Mouse (Mus musculus): ENCODE measurements around the gene Gm45717.
"Not testable (repeated sequence)": the region's sequence is repeated elsewhere in the genome, so short reads cannot be mapped to it uniquely, and the experiment has no call there.

Gene Gm45717

GRCm38 (mm10) chr7:140955758-140956555, at the start of gene Gm45717, which contains the start of gene Ifitm2:
TSS of gene Gm45717 (minus strand) at chr7:140955937.
TSS of gene Ifitm2 (minus strand) at chr7:140955987.
- peak; percentile 99 for DNase-seq (ENCODE audit: low read depth, low spot score)

- DNase-seq (ENCODE audit: low read depth, low spot score) = no peak
Observed at GRCm38 (mm10) chr7:141003248-141004010, 47.7 kb upstream of the Gm45717 start.

- DNase-seq (ENCODE audit: low read depth, low spot score) = no peak
Observed at GRCm38 (mm10) chr7:141000881-141001708, 45.4 kb upstream of the Gm45717 start.

- DNase-seq (ENCODE audit: low read depth, low spot score) = no peak
Observed at GRCm38 (mm10) chr7:140998853-140999700, 43.3 kb upstream of the Gm45717 start.

- no peak for DNase-seq (ENCODE audit: low read depth, low spot score)
Observed at GRCm38 (mm10) chr7:140997817-140998216, 42.1 kb upstream of the Gm45717 start.

GRCm38 (mm10) chr7:140991117-140991689, 35.5 kb upstream of the Gm45717 start:
- DNase-seq (ENCODE audit: low read depth, low spot score) = no peak

GRCm38 (mm10) chr7:140990622-140991021, 34.9 kb upstream of the Gm45717 start:
- DNase-seq (ENCODE audit: low read depth, low spot score) = no peak

- DNase-seq (ENCODE audit: low read depth, low spot score) = no peak
Observed at GRCm38 (mm10) chr7:140990185-140990584, 34.4 kb upstream of the Gm45717 start.

GRCm38 (mm10) chr7:140989022-140989421, 33.3 kb upstream of the Gm45717 start:
- no peak for DNase-seq (ENCODE audit: low read depth, low spot score)

- DNase-seq (ENCODE audit: low read depth, low spot score) = no peak
Observed at GRCm38 (mm10) chr7:140987182-140988138, 31.7 kb upstream of the Gm45717 start.

GRCm38 (mm10) chr7:140982971-140983370, 27.2 kb upstream of the Gm45717 start:
- DNase-seq (ENCODE audit: low read depth, low spot score) = no peak

GRCm38 (mm10) chr7:140981704-140982103, 26.0 kb upstream of the Gm45717 start:
- DNase-seq (ENCODE audit: low read depth, low spot score) = peak; percentile 28

- DNase-seq (ENCODE audit: low read depth, low spot score) = not testable (repeated sequence)
Observed at GRCm38 (mm10) chr7:140976720-140977119, 21.0 kb upstream of the Gm45717 start.

GRCm38 (mm10) chr7:140975465-140975864, 19.7 kb upstream of the Gm45717 start:
- peak; percentile 39 for DNase-seq (ENCODE audit: low read depth, low spot score)

GRCm38 (mm10) chr7:140974940-140975339, 19.2 kb upstream of the Gm45717 start:
- no peak for DNase-seq (ENCODE audit: low read depth, low spot score)

GRCm38 (mm10) chr7:140973396-140974165, 17.8 kb upstream of the Gm45717 start:
- peak; percentile 68 for DNase-seq (ENCODE audit: low read depth, low spot score)

GRCm38 (mm10) chr7:140971479-140972171, 15.9 kb upstream of the Gm45717 start:
- DNase-seq (ENCODE audit: low read depth, low spot score) = peak; percentile 36

- DNase-seq (ENCODE audit: low read depth, low spot score) = no peak
Observed at GRCm38 (mm10) chr7:140970931-140971330, 15.2 kb upstream of the Gm45717 start.
